In the genomic region with DNA sequence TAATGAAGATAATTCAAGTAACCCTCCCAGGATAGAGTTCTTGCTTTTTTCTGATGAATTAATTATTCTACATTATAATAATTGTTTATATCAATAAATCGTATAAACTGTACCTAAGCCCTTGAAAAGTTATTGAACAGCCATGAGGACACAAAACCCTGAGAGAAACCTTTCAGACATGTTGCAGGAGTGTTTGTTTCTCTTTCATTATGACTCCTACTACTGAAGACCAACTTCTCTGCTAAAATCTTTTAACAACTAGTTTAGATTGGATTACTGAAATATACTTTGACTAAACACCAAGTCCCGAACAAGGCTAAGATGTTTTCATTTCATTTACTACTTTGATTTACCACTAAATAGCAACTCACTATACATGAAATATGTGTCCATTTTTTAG, we compare ENCODE assay signal across 15 mouse cellular contexts.
"Had no signal": no experiment of that assay in that cellular context is flagged by ENCODE, and none has a peak within 500 bp of the region (broad histone marks: within the 10 kb centered on the region; RNA-seq: fewer than 3 reads in every experiment).

No protein-coding gene starts in this region.

- H3K27me3 ChIP-seq: lung, embryonic 15.5 days; megakaryocyte, embryonic 14.5 days; midbrain, embryonic 12.5 days; neural tube, embryonic 12.5 days had no signal

- H3K4me2 ChIP-seq: lung, embryonic 15.5 days; midbrain, embryonic 12.5 days; neural tube, embryonic 12.5 days had no signal

- H3K4me3 ChIP-seq: lung, embryonic 15.5 days; megakaryocyte, embryonic 14.5 days; midbrain, embryonic 12.5 days; neural tube, embryonic 12.5 days had no signal

- H3K4me1 ChIP-seq: lung, embryonic 15.5 days; midbrain, embryonic 12.5 days; neural tube, embryonic 12.5 days had no signal

- DNase-seq: liver, postnatal 0 days; lung, adult 2 months; lung, postnatal 14 days; lung, postnatal 36 days; midbrain, embryonic 14.5 days; right cerebral cortex, postnatal 14 days; thymus, adult 18-20 months; thymus, postnatal 14 days; thymus, postnatal 36 days had no signal

- ATAC-seq: liver, postnatal 0 days; lung, postnatal 0 days had no signal

- H3K9ac ChIP-seq: liver, postnatal 0 days; lung, embryonic 15.5 days; midbrain, embryonic 12.5 days; neural tube, embryonic 12.5 days had no signal

- H3K9me3 ChIP-seq: lung, embryonic 15.5 days; megakaryocyte, embryonic 14.5 days; midbrain, embryonic 12.5 days; neural tube, embryonic 12.5 days had no signal

- H3K27ac ChIP-seq: lung, embryonic 15.5 days; macrophage; midbrain, embryonic 12.5 days; neural tube, embryonic 12.5 days had no signal
